Mouse (Mus musculus): Measurements from ENCODE around the gene Ddb2. TPM values are rescaled to one million over a fixed set of nuclear protein-coding genes. Genes with fewer than 3 reads are reported as not detected.
A peak's percentile ranks its signal among the peaks of the same experiment; 100 is the strongest.

The Ddb2 gene
- total RNA-seq, 2 experiments from 2014 or later, result 4.6 to 9.6 TPM

- no peak for ATAC-seq (replicated peaks; ENCODE audit: low FRiP score, poor library complexity, severe bottlenecking)
Observed at GRCm38 (mm10) chr2:91198888-91199287, 37.9 kb downstream of the Ddb2 start.

GRCm38 (mm10) chr2:91196577-91197001 lies 40.2 kb downstream of the Ddb2 start:
- ATAC-seq (replicated peaks; ENCODE audit: low FRiP score, poor library complexity, severe bottlenecking), result no peak

- ATAC-seq (replicated peaks; ENCODE audit: low FRiP score, poor library complexity, severe bottlenecking), result no peak
Observed at GRCm38 (mm10) chr2:91194624-91195332, 42.0 kb downstream of the Ddb2 start.

GRCm38 (mm10) chr2:91190501-91190900 lies 46.3 kb downstream of the Ddb2 start:
- ATAC-seq (replicated peaks; ENCODE audit: low FRiP score, poor library complexity, severe bottlenecking), result no peak

- no peak for ATAC-seq (replicated peaks; ENCODE audit: low FRiP score, poor library complexity, severe bottlenecking)
Observed at GRCm38 (mm10) chr2:91187431-91187830, 49.4 kb downstream of the Ddb2 start.

- ATAC-seq (replicated peaks; ENCODE audit: low FRiP score, poor library complexity, severe bottlenecking), result no peak
Observed at GRCm38 (mm10) chr2:91186208-91186607, 50.6 kb downstream of the Ddb2 start.

GRCm38 (mm10) chr2:91183711-91184405 lies 52.9 kb downstream of the Ddb2 start, which contains the start of gene Madd:
Madd (minus strand) TSS chr2:91183837.
- peak; percentile 33 for ATAC-seq (replicated peaks; ENCODE audit: low FRiP score, poor library complexity, severe bottlenecking)

GRCm38 (mm10) chr2:91183148-91183513 lies 53.7 kb downstream of the Ddb2 start:
- ATAC-seq (replicated peaks; ENCODE audit: low FRiP score, poor library complexity, severe bottlenecking), result peak; percentile 94

GRCm38 (mm10) chr2:91182405-91183147 lies 54.2 kb downstream of the Ddb2 start:
- peak; percentile 88 for ATAC-seq (replicated peaks; ENCODE audit: low FRiP score, poor library complexity, severe bottlenecking)

- no peak for ATAC-seq (replicated peaks; ENCODE audit: low FRiP score, poor library complexity, severe bottlenecking)
Observed at GRCm38 (mm10) chr2:91182016-91182404, 54.8 kb downstream of the Ddb2 start.

- no peak for ATAC-seq (replicated peaks; ENCODE audit: low FRiP score, poor library complexity, severe bottlenecking)
Observed at GRCm38 (mm10) chr2:91180706-91181105, 56.1 kb downstream of the Ddb2 start.

GRCm38 (mm10) chr2:91179825-91180224 lies 57.0 kb downstream of the Ddb2 start:
- no peak for ATAC-seq (replicated peaks; ENCODE audit: low FRiP score, poor library complexity, severe bottlenecking)

- no peak for ATAC-seq (replicated peaks; ENCODE audit: low FRiP score, poor library complexity, severe bottlenecking)
Observed at GRCm38 (mm10) chr2:91176234-91176633, 60.5 kb downstream of the Ddb2 start.

- no peak for ATAC-seq (replicated peaks; ENCODE audit: low FRiP score, poor library complexity, severe bottlenecking)
Observed at GRCm38 (mm10) chr2:91175490-91175889, 61.3 kb downstream of the Ddb2 start.

- ATAC-seq (replicated peaks; ENCODE audit: low FRiP score, poor library complexity, severe bottlenecking), result no peak
Observed at GRCm38 (mm10) chr2:91169587-91170322, 67.0 kb downstream of the Ddb2 start.

- ATAC-seq (replicated peaks; ENCODE audit: low FRiP score, poor library complexity, severe bottlenecking), result no peak
Observed at GRCm38 (mm10) chr2:91167629-91168028, 69.2 kb downstream of the Ddb2 start.

- ATAC-seq (replicated peaks; ENCODE audit: low FRiP score, poor library complexity, severe bottlenecking), result no peak
Observed at GRCm38 (mm10) chr2:91164991-91165390, 71.8 kb downstream of the Ddb2 start.

- no peak for ATAC-seq (replicated peaks; ENCODE audit: low FRiP score, poor library complexity, severe bottlenecking)
Observed at GRCm38 (mm10) chr2:91163532-91163931, 73.2 kb downstream of the Ddb2 start.

- no peak for ATAC-seq (replicated peaks; ENCODE audit: low FRiP score, poor library complexity, severe bottlenecking)
Observed at GRCm38 (mm10) chr2:91162952-91163351, 73.8 kb downstream of the Ddb2 start.

Data from erythroid progenitor cell, adult 5-6 weeks (primary cell).